Mouse (Mus musculus) cortical plate, adult 2 months (tissue): ENCODE results near the gene Abcd1.

Experiments used
- CTCF ChIP-seq: fragments of 200-500 bp; IDR thresholded peaks from 2 replicates; pipeline ENCODE4 v1.5.1; 2011; ENCODE audit warnings: mild to moderate bottlenecking, control low read depth, low read length; ENCODE audit not compliant: insufficient read depth; ENCODE audit errors: extremely low read depth
- POLR2A ChIP-seq: fragments of 200-500 bp; IDR thresholded peaks from 2 replicates; pipeline ENCODE4 v1.6.1; 2011; ENCODE audit warnings: mild to moderate bottlenecking, low read length, control low read depth; ENCODE audit not compliant: insufficient read depth; ENCODE audit errors: extremely low read depth

DNA sequence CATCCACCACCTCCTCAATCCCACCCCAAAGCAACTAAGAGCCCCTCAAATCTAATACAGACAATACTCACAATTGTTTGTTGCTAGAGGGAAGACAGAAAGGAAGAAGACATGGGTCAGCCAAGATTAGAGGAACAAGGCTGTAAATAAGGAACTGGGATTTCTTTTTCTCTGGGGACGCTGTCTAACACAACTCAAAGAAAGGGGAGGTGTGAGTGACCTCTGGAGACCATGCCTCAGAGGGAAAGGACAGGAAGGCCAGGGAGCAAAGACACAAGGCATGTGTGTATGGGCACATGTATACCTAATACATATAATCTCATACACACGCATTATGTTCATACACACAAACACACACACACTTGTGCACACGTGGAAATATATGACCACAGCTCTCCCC is 65.8 kb downstream of the Abcd1 start:
- TF ChIP-seq CTCF (no peak), POLR2A (no peak)
